Mouse (Mus musculus) liver, embryonic 14.5 days (tissue): ENCODE results near the gene Prrt4.

Experiments used
- CTCF ChIP-seq: IDR thresholded peaks from 2 replicates; pipeline ENCODE4 v1.5.1; 2016; ENCODE audit warnings: antibody characterized with exemption, low read depth, control low read depth
- EP300 ChIP-seq: IDR thresholded peaks from 2 replicates; pipeline ENCODE4 v1.6.1; 2016; ENCODE audit warnings: antibody characterized with exemption, low read depth

DNA sequence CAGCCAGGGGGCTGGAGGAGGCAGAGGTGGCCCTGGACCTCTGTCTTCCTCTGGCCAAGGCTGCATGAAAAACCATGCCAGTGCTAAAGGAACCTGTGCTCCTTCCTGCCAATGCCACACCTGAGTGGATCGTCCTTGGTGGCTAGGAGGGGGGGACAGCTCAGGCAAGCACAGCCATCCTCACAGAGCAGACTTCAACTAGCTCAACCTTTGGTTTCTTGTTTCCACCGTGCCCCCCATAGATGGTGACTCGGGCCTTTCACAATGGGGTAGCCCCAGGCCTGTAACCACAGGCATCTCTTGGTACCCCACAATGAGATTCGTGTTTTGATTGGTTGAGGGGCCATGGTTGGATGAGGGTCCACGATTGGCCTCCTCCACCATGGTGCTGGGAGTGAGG, 22.0 kb upstream of the Prrt4 start:
- TF ChIP-seq CTCF: no peak
- no peak for TF ChIP-seq EP300
